Mouse (Mus musculus): Measurements from ENCODE around the gene Snrnp48.

Snrnp48 gene

DNA sequence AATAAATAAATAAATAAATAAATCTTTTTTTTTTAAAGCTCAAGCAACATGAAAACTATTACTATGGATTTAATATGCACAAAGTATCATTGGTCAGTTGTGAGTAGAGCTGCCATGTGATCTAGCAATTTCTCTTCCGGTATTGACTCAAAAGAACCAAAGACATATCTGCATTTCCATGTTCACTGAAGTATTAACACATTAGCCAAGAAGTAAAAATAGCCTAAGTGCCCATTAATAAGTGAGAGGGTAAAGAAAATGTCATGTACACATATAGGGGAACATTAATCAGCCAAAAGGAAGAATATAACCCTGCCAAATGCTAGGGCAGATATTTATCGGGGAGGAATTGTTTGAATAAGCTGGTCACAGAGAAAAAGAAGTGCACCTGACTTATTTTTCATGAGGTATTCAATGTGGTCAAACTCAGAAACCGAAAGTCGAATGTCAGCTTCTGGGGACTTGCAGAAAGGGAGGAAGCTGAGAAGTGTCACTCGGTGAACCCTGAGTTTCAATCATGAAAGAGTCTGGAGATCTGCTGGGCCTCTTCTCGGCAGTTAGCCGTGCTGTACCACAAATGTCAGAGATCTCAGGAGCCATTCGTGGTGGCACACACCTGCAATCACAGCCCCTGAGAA lies 64.4 kb downstream of the Snrnp48 start:
- DNase-seq (ENCODE audit: low read depth) = no peak

DNA sequence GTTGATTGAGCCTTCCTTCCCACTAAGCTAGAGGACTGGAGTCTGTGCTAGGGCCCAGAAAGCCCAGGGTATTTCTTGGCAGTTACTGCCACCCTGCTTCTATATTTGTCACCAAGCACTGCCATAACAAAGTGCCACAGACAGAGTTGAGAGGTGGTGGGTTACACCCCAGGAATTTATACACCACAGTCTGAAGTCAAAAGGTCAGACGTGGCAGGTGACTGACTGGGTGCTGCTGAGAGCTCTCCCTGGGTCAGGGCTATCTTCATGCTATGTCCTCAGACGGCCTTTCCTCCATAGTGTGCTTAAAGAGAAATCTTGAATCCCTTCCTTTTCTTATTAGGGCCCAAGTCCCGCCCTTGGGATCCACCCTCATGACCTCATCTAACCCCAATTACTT lies 67.9 kb downstream of the Snrnp48 start:
- no peak for DNase-seq (ENCODE audit: low read depth)

All from NIH3T3 (cell line).